In genomic region chr5:113853541-113853940, GRCm38 (mm10) we compare ENCODE assay signal across 17 mouse cellular contexts. TPM values are rescaled to one million over a fixed set of nuclear protein-coding genes. Genes with fewer than 3 reads are reported as not detected.
A peak's percentile ranks its signal among the peaks of the same experiment; 100 is the strongest.
DNase-seq lines count a peak whose midpoint lies in the region; ATAC-seq and TF ChIP-seq lines count a peak whose summit lies in the region.
"Had no signal": no experiment of that assay in that cellular context is flagged by ENCODE, and none has a peak within 500 bp of the region (broad histone marks: within the 10 kb centered on the region; RNA-seq: fewer than 3 reads in every experiment).

No protein-coding gene starts in this region.

- H3K27ac ChIP-seq in layer of hippocampus, adult 2 months, result 0 out of 2 replicates have a peak overlapping the region, but pooled peaks have one; percentile 14
- peak overlapping the region; percentile 27; the same call in 1 of the 2 replicates for H3K27ac ChIP-seq in intestine, embryonic 15.5 days
- H3K27ac ChIP-seq in stomach, embryonic 15.5 days, result peak overlapping the region; percentile 11; the same call in 1 of the 2 replicates
- H3K27ac ChIP-seq: hindbrain, embryonic 15.5 days had no signal

- TF ChIP-seq CTCF in layer of hippocampus, adult 2 months (conservative IDR thresholded peaks at IDR 0.05), result no peak

- WGBS in intestine, embryonic 15.5 days, result 84% methylated on average over 10 of the region's 10 CpGs
- 82% methylated on average over 10 of the region's 10 CpGs for WGBS in stomach, embryonic 15.5 days

- H3K36me3 ChIP-seq in intestine, embryonic 15.5 days, result peaks cover 30% of the 10 kb centered on the region
- peaks cover 15% of the 10 kb centered on the region for H3K36me3 ChIP-seq in stomach, embryonic 15.5 days

- peak; percentile 88 for DNase-seq in heart, adult 11 months
- DNase-seq in heart, postnatal 25 days (ENCODE audit: low spot score), result no peak
- DNase-seq in layer of hippocampus, adult 2 months (ENCODE audit: low spot score in 2 of 2), result no peak
- no peak for DNase-seq in layer of hippocampus, postnatal 10 days (ENCODE audit: low spot score in 2 of 2)
- no peak for DNase-seq in cerebellum, adult 8-10 months
- DNase-seq: adrenal gland, adult 8-10 months; cerebellum, adult 18-20 months; kidney, adult 9 months; left cerebral cortex, postnatal 4 days; lung, embryonic 14.5 days; thymus, postnatal 4 days had no signal

- peaks cover 9% of the 10 kb centered on the region; the same call in 1 of the 2 replicates for H3K4me1 ChIP-seq in intestine, embryonic 15.5 days (replicated peaks)
- peaks cover 13% of the 10 kb centered on the region; the same call in 1 of the 2 replicates for H3K4me1 ChIP-seq in stomach, embryonic 15.5 days

- intact Hi-C loops in heart, postnatal 25 days (cut with DNase I), result loop anchor here (5.0 kb wide), 1 partner anchor 194 kb away; no protein-coding TSS in a partner anchor

- H3K4me2 ChIP-seq in intestine, embryonic 15.5 days (replicated peaks), result no peak overlapping the region
- H3K4me2 ChIP-seq in stomach, embryonic 15.5 days, result no peak overlapping the region
- H3K4me2 ChIP-seq: hindbrain, embryonic 15.5 days; liver, embryonic 11.5 days; lung, embryonic 14.5 days had no signal

- no peak overlapping the region for H3K4me3 ChIP-seq in layer of hippocampus, adult 2 months
- no peak overlapping the region for H3K4me3 ChIP-seq in intestine, embryonic 15.5 days (replicated peaks)
- H3K4me3 ChIP-seq in stomach, embryonic 15.5 days (replicated peaks), result no peak overlapping the region
- H3K4me3 ChIP-seq: hindbrain, embryonic 15.5 days had no signal

- no peaks in the 10 kb centered on the region for H3K27me3 ChIP-seq in intestine, embryonic 15.5 days (replicated peaks)
- H3K27me3 ChIP-seq in stomach, embryonic 15.5 days (replicated peaks), result no peaks in the 10 kb centered on the region
- H3K27me3 ChIP-seq: hindbrain, embryonic 15.5 days had no signal

- no peak overlapping the region for H3K9ac ChIP-seq in intestine, embryonic 15.5 days
- no peak overlapping the region for H3K9ac ChIP-seq in stomach, embryonic 15.5 days
- H3K9ac ChIP-seq: hindbrain, embryonic 15.5 days; lung, embryonic 14.5 days had no signal

- ATAC-seq in intestine, embryonic 15.5 days, result no peak
- no peak for ATAC-seq in stomach, embryonic 15.5 days (ENCODE audit: insufficient read depth, low FRiP score, low read depth)

- H3K9me3 ChIP-seq in intestine, embryonic 15.5 days, result no peaks in the 10 kb centered on the region
- no peaks in the 10 kb centered on the region for H3K9me3 ChIP-seq in stomach, embryonic 15.5 days
- H3K9me3 ChIP-seq: G1E; hindbrain, embryonic 15.5 days had no signal

RNA-seq across cellular contexts. Expression of gene Selplg, which starts 21.1 kb away (rescaled TPM):
- total RNA-seq in heart, postnatal 25 days (2021), result 1 to 10 TPM; 2.4 to 3.6 TPM
- 10 to 100 TPM; 28.3 to 28.8 TPM for total RNA-seq in layer of hippocampus, adult 2 months (2021)
- total RNA-seq in layer of hippocampus, postnatal 10 days (2021), result 10 to 100 TPM; 12.1 to 12.9 TPM
- polyA plus RNA-seq in intestine, embryonic 15.5 days (2015; fragmentation: Nextera tagmentation; extraction: Ambion mirVana), result 3.4 and 4.4 TPM in 2 replicates
- 5.8 and 7.5 TPM in 2 replicates for polyA plus RNA-seq in stomach, embryonic 15.5 days (2015; fragmentation: Nextera tagmentation; extraction: Ambion mirVana)

RNA-seq across cellular contexts. Expression of gene Tmem119, which starts 53.2 kb away (rescaled TPM):
- 1 to 10 TPM; 6.7 to 7.3 TPM for total RNA-seq in heart, postnatal 25 days (2021)
- 10 to 100 TPM; 22.8 to 24.0 TPM for total RNA-seq in layer of hippocampus, adult 2 months (2021)
- 10 to 100 TPM; 11.7 to 13.1 TPM for total RNA-seq in layer of hippocampus, postnatal 10 days (2021)
- polyA plus RNA-seq in intestine, embryonic 15.5 days (2015; fragmentation: Nextera tagmentation; extraction: Ambion mirVana), result 57.5 and 61.9 TPM in 2 replicates
- polyA plus RNA-seq in stomach, embryonic 15.5 days (2015; fragmentation: Nextera tagmentation; extraction: Ambion mirVana), result 60.6 and 64.4 TPM in 2 replicates
- total RNA-seq: monocyte, adult 5-6 weeks had no signal

RNA-seq across cellular contexts. Expression of gene Coro1c, which starts 55.0 kb away (rescaled TPM):
- 10 to 100 TPM; 34.5 to 35.2 TPM for total RNA-seq in heart, postnatal 25 days (2021)
- total RNA-seq in layer of hippocampus, adult 2 months (2021), result 100 to 1,000 TPM in 1 of 2 experiments, 10 to 100 TPM in 1; 95.2 to 101 TPM
- total RNA-seq in layer of hippocampus, postnatal 10 days (2021), result 100 to 1,000 TPM; 104 TPM
- 167 and 173 TPM in 2 replicates for polyA plus RNA-seq in intestine, embryonic 15.5 days (2015; fragmentation: Nextera tagmentation; extraction: Ambion mirVana)
- 129 and 144 TPM in 2 replicates for polyA plus RNA-seq in stomach, embryonic 15.5 days (2015; fragmentation: Nextera tagmentation; extraction: Ambion mirVana)
